Mouse (Mus musculus) urinary bladder, postnatal 36 days (tissue): Measurements from ENCODE around the gene Ptprj.
A peak's percentile ranks its signal among the peaks of the same experiment; 100 is the strongest.

Experiments
- DNase-seq, 2 experiments: peaks; one replicate each; pipeline ENCODE4 v3.0.0; 2022; ENCODE audit warnings: low spot score in 2 of 2, mixed read lengths in 1 of 2

The Ptprj gene

GRCm38 (mm10) chr2:90525807-90526206, 54.6 kb downstream of the Ptprj start:
- DNase-seq, result no peak

- DNase-seq, result no peak
These were observed 58.0 kb downstream of the Ptprj start for GRCm38 (mm10) chr2:90522455-90522854.

- no peak for DNase-seq
These were observed 58.5 kb downstream of the Ptprj start for GRCm38 (mm10) chr2:90521909-90522308.

- DNase-seq, result no peak
These were observed 62.2 kb downstream of the Ptprj start for GRCm38 (mm10) chr2:90518296-90518695.

GRCm38 (mm10) chr2:90514969-90515368, 65.5 kb downstream of the Ptprj start:
- DNase-seq, result no peak

GRCm38 (mm10) chr2:90509268-90509667, 71.2 kb downstream of the Ptprj start:
- DNase-seq, result peak in 1 of 2 experiments; percentile 47

GRCm38 (mm10) chr2:90506143-90506542, 74.3 kb downstream of the Ptprj start:
- peak; percentile 21 to 30 for DNase-seq

- DNase-seq, result peak; percentile 33 to 45
These were observed 75.7 kb downstream of the Ptprj start for GRCm38 (mm10) chr2:90504731-90505171.

GRCm38 (mm10) chr2:90503182-90503833, 77.1 kb downstream of the Ptprj start:
- DNase-seq, result no peak

- no peak for DNase-seq
These were observed 77.7 kb downstream of the Ptprj start for GRCm38 (mm10) chr2:90502738-90503137.

GRCm38 (mm10) chr2:90501708-90502107, 78.7 kb downstream of the Ptprj start:
- DNase-seq, result peak in 1 of 2 experiments; percentile 54

- no peak for DNase-seq
These were observed 79.6 kb downstream of the Ptprj start for GRCm38 (mm10) chr2:90500892-90501291.

GRCm38 (mm10) chr2:90499002-90499401, 81.4 kb downstream of the Ptprj start:
- DNase-seq, result no peak

- no peak for DNase-seq
These were observed 82.9 kb downstream of the Ptprj start for GRCm38 (mm10) chr2:90497551-90497950.

- no peak for DNase-seq
These were observed 83.8 kb downstream of the Ptprj start for GRCm38 (mm10) chr2:90496680-90497074.

GRCm38 (mm10) chr2:90496012-90496679, 84.3 kb downstream of the Ptprj start:
- no peak for DNase-seq

GRCm38 (mm10) chr2:90490279-90491046, 90.0 kb downstream of the Ptprj start:
- no peak for DNase-seq

- DNase-seq, result no peak
These were observed 90.6 kb downstream of the Ptprj start for GRCm38 (mm10) chr2:90489839-90490238.

GRCm38 (mm10) chr2:90488690-90489590, 91.5 kb downstream of the Ptprj start:
- no peak for DNase-seq

- no peak for DNase-seq
These were observed 92.8 kb downstream of the Ptprj start for GRCm38 (mm10) chr2:90487471-90488238.
